Mouse (Mus musculus) olfactory bulb, adult 2 months (tissue): ENCODE data around the gene Agps. TPM values are rescaled to one million over a fixed set of nuclear protein-coding genes. Genes with fewer than 3 reads are reported as not detected.
A peak's percentile ranks its signal among the peaks of the same experiment; 100 is the strongest.
"Not testable (repeated sequence)": the region's sequence is repeated elsewhere in the genome, so short reads cannot be mapped to it uniquely, and the experiment has no call there.

Source experiments
- H3K27ac ChIP-seq: fragments of 200-500 bp; 2 replicates; pipeline ENCODE4 v1.5.1; 2012; ENCODE audit warnings: low read depth, low read length; ENCODE audit not compliant: insufficient read depth
- H3K4me1 ChIP-seq: fragments of 200-500 bp; 2 replicates; pipeline ENCODE4 v1.6.1; 2012; ENCODE audit warnings: low read length; ENCODE audit not compliant: control insufficient read depth, insufficient read depth
- H3K4me3 ChIP-seq: fragments of 200-500 bp; 2 replicates; pipeline ENCODE4 v1.5.1; 2012; ENCODE audit warnings: mild to moderate bottlenecking, low read depth, low read length, moderate library complexity; ENCODE audit not compliant: insufficient read depth
- CTCF ChIP-seq: fragments of 200-500 bp; IDR thresholded peaks from 2 replicates; pipeline ENCODE4 v1.5.1; 2012; ENCODE audit warnings: low read depth, mild to moderate bottlenecking, low read length, moderate library complexity; ENCODE audit not compliant: insufficient read depth
- POLR2A ChIP-seq: fragments of 200-500 bp; IDR thresholded peaks from 2 replicates; pipeline ENCODE4 v1.6.1; 2012; ENCODE audit warnings: mild to moderate bottlenecking, low read depth, low read length, moderate library complexity; ENCODE audit not compliant: insufficient read depth
- WGBS: fragments of 180-500 bp; shearing (Covaris S2); methylation state at CpG from one replicate; pipeline ENCODE4 v1.1.7; 2018; 5-methylcytosine and 5-hydroxymethylcytosine counted together
- polyA plus RNA-seq: library from polyadenylated mRNA; stranded (reverse); fragments of >200 nt; gene quantifications from 2 replicates; pipeline ENCODE4 v1.2.4, GENCODE M21; 2012; ENCODE audit warnings: low replicate concordance; ENCODE audit not compliant: missing spikeins, insufficient read depth, insufficient read length

Gene Agps
- polyA plus RNA-seq, 1 experiment: not detected

DNA sequence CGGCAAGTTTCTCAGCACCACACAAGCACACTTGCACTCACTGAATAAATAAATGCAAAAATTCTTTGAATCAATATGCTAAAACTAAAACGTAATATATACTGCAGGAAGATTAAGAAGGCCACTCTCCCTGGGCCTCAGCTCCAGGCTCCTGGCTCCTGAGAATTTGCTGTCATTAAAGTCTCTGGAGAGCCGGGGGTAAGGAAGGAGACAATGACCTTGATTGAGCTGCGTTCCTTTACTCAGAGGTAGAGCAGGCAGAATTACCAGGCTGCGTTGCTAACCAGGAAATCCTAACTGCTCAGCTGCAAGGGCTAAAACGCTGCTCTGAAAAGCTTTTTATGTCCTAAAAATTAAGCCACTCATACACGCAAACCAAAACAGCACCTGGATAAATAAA is 101.6 kb downstream of the Agps start:
- Histone ChIP-seq H3K4me1 (peaks cover 4% of the 10 kb centered on the region; the same call in 1 of the 2 replicates), H3K27ac (no peak overlapping the region), H3K4me3 (no peak overlapping the region)
- no peak for TF ChIP-seq CTCF
- TF ChIP-seq POLR2A: no peak
- WGBS: 30% methylated on average over 7 of the region's 7 CpGs

DNA sequence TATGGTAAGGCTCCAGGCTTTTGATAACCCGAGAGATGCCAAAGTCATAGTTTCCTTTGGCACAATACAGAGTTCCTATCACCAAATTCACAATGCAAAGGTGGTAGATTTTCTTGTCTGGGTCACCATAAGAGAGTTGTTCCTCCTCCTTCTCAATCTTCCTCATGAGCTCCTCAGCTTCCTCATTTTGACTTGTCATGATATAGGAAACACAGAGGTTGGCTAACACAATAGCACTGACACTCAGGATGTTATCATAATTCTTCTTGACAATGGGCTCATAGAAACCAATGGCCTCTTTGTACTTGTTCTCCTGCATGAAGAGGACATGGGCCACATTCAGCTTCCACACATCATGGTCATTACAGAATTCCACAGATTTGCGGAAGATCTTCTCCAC is 104.7 kb downstream of the Agps start:
- H3K4me1 ChIP-seq, H3K27ac ChIP-seq, H3K4me3 ChIP-seq: not testable (repeated sequence)
- WGBS: 97% methylated on average over 2 of the region's 2 CpGs

DNA sequence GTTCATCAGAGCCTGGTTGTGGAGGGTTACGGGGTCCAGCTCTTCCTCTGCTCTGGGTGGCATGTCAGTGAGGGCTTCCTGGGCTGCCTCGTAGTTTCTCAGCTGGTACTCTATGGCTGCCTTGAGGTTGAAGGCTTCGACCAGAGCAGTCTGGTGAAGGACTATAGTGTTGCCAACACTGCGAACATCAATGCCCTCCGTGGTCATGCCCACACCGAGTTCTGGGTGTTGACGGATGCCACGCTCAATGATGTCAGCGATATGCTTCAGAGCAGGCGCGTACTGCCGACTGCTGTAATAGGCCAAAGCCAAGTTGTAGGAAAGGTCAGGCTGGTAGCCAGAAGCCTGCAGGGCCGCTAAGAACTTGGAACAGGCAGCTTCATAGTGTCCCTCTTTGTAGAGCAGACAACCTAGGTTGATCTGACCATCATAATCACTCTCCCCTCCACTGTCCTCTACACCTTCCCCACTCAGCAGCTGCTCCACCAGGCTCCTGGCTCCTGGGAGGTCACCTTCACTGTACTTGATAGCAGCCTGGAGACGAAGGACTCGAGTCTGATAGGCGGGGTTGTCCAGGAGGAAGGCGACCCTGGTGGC is 105.6 kb downstream of the Agps start:
- WGBS: 68% methylated on average over 16 of the region's 17 CpGs
- not testable (repeated sequence) for H3K27ac ChIP-seq, H3K4me1 ChIP-seq
- peak overlapping the region; percentile 65 for H3K4me3 ChIP-seq

DNA sequence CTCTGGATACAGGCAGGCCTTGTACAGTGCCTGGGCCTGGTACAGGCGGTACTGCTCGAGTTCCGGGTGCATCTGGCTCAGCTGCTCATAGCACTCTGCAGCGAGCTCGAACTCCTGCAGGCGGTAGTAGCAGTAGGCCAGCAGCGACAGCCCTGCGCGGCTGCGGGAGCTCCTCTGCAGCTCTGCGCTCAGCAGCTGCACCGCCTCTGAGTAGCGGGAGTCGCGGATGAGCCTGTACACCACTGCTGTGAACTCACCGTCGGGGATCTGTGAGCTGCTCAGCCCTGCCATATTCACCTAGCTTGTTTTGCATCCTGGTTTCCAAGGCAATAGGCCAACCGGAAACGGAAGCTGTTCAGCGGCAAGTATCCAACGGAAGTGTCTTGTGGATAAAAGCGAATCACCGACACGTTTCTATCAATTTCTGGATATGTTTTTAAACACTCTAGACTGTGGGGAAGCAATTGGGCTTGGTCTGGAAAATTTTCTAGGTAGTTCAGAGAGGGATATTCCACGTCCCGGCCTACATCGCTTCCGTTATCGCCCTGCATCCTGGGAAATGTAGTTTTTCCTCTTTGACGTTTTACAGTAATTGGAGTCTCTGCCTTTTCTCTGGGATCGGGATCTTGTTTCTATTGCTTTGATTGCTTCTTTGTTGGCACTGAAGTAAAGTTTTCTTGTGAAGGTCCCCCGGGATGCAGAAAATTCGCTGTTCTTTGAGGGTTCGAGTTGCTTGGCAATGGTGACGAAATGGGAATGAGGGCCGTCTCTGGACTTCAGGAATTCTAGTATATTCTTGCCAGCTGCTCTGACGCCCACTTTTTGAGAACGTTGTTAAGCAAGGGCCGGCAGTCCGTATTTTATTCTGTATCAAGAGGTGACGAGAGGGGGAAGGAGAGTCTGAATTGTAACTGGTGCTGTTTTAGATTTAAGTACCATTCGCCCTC is 106.4 kb downstream of the Agps start, which contains the start of gene Ttc30b:
Gene Ttc30b (minus strand): TSS at position 469 of the 947 bp plus-strand sequence.
- Histone ChIP-seq H3K27ac (peak within 1 kb of the TSS; percentile 90), H3K4me3 (peak within 1 kb of the TSS; percentile 65), H3K4me1 (peaks cover 4% of the 10 kb centered on the region; the same call in 1 of the 2 replicates)
- TF ChIP-seq POLR2A (no peak), CTCF (no peak)
- WGBS: 2% methylated on average over 42 of the region's 42 CpGs

DNA sequence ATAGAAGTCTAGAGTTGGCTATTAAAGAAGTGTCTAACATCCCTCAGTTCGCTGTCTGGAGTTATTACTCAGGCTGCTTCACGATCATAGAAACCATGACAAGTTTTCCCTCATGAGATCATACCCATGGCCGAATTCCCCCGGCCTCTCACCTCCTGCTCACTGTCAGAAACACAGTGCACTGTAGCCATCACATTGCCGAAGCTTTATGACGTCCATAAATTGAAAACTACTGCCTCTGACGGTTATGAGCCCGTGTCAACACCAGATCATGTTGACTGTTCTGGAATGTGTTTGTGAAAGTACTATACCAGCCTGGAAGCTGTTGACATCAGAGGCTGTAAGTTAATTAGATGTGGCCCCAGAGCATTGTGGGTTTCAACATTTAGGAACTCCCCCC is 118.7 kb downstream of the Agps start:
- 90% methylated on average over 8 of the region's 8 CpGs for WGBS
- Histone ChIP-seq H3K4me3 (no peak overlapping the region), H3K4me1 (no peaks in the 10 kb centered on the region), H3K27ac (no peak overlapping the region)
- TF ChIP-seq POLR2A: no peak
- TF ChIP-seq CTCF: no peak

DNA sequence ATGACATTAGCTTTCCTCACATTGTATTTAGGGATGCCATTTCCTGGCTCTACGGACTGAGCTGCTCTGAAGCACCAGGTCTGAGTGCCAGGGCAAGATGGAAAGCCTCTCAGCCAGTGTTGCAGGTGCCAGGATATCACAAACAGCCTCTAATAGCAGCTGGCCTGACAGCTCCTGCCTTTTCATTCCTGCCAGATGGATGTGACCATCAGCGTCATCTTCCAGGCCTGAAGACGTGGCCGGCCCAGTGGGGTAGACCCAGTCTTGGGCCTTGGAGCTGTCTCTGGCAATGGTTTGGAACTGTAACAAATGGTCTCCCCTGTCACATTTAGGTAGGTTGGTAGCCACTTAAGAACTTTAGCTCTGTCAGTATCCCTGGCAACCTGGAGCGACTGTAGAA is 121.3 kb downstream of the Agps start:
- TF ChIP-seq CTCF (no peak), POLR2A (no peak)
- WGBS: 92% methylated on average over 5 of the region's 5 CpGs
- H3K4me3 ChIP-seq: no peak overlapping the region
- no peaks in the 10 kb centered on the region for H3K4me1 ChIP-seq
- no peak overlapping the region for H3K27ac ChIP-seq

DNA sequence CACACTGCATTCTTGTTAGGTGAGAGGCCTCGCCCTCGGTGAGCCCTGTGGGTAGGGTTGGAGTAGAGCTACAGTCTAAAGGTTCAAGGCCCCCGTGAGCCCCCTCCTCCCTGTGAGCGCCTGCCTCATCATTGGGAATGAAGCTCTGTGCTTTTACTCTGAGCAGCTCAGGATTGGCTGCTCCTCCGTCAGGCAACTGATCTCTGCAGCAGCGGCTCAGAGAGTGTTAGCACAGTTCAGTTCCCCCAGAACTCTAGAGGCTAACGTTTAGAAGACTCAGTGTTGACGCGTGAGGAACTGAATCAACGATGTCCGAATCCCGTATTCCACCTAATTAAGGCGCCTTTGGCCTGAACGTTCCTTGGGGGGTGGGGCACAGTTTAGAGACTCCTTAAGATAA is 123.7 kb downstream of the Agps start:
- H3K4me3 ChIP-seq: no peak overlapping the region
- H3K4me1 ChIP-seq: peaks cover 2% of the 10 kb centered on the region; the same call in 1 of the 2 replicates
- no peak overlapping the region for H3K27ac ChIP-seq
- TF ChIP-seq CTCF (no peak), POLR2A (no peak)
- 54% methylated on average over 14 of the region's 14 CpGs for WGBS

DNA sequence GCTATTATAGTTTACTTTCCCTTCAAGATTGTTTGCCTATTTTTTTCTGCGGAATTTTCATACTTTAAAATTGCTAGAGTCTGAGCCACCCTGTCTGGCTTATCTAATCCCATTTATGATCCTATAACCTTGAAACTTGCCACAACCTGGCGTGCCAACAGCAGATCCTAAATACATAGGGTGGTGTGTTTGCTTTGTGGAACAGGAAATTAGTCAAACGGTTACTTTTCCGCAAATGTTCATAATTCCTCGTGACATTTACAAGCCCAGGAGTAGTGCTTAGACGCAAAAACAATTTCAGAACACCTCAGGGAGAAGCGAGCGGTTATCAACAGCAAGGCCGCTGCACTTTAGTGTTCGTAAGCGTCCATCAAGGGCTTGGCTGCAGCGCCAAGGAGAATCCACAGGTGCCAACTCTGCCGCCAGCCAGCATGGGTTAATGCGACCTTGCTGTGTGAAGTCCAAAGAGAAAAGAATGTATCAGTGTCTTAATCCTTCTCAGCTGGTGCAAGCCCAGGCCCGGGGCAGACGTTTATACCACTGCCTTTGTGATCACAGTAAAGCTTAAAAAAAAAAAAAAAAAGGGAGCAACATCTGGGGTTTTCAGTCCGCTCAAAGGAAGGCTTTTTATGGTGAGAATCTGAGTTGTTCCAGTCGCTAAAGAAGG is 127.3 kb downstream of the Agps start:
- Histone ChIP-seq H3K4me3 (no peak overlapping the region), H3K27ac (no peak overlapping the region), H3K4me1 (peaks cover 2% of the 10 kb centered on the region; the same call in 1 of the 2 replicates)
- TF ChIP-seq CTCF (no peak), POLR2A (no peak)
- WGBS: 55% methylated on average over 18 of the region's 18 CpGs

DNA sequence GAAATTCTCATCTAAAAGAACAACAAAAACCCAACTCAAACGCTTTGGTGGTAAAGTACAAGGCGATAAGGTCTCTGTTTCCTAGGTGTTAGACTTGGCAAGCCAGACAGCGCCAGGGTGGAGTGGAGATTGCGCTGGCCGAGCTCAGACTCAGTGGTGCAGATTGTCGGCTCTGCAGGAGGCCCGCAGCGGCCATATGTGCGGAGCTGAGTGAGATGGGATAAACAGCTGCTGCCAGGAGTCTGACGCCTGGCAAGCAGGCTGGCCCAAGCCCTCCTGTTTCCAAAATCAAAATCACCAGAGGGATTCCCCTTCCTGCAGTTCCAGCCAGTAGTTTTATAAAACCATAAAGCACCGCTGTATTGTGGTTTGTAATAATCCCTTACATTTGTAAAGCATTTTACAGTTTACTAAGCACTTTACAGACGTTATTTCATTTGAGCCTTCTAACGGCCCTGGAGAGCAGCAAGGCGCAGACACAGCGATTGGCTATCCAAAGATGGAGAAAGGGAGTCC is 127.9 kb downstream of the Agps start:
- H3K4me3 ChIP-seq: no peak overlapping the region
- 27% methylated on average over 15 of the region's 15 CpGs for WGBS
- no peak overlapping the region for H3K27ac ChIP-seq
- TF ChIP-seq POLR2A: no peak
- TF ChIP-seq CTCF: no peak
- H3K4me1 ChIP-seq: peaks cover 2% of the 10 kb centered on the region; the same call in 1 of the 2 replicates
